Mouse (Mus musculus) heart, adult 18-20 months (tissue): Measurements from ENCODE around the gene Cdc6. TPM values are rescaled to one million over a fixed set of nuclear protein-coding genes. Genes with fewer than 3 reads are reported as not detected.
A peak's percentile ranks its signal among the peaks of the same experiment; 100 is the strongest.

ENCODE experiments used
- DNase-seq, 2 experiments: peaks; one replicate each; pipeline ENCODE4 v3.0.0; 2021 to 2022; ENCODE audit warnings: mixed read lengths in 1 of 2
- total RNA-seq, 2 experiments: library from RNA; stranded (reverse); gene quantifications; 2 replicates each; pipeline ENCODE4 v1.2.3; 2021

Cdc6 gene
- total RNA-seq, 2 experiments from 2014 or later: 0.40 to 0.41 TPM

GRCm38 (mm10) chr11:98943741-98944461 lies 36.3 kb downstream of the Cdc6 start:
- DNase-seq: peak; percentile 48 to 58

- peak in 1 of 2 experiments; percentile 11 for DNase-seq
These were observed 37.5 kb downstream of the Cdc6 start for GRCm38 (mm10) chr11:98944897-98945604.

- DNase-seq: peak in 1 of 2 experiments; percentile 40
These were observed 38.0 kb downstream of the Cdc6 start for GRCm38 (mm10) chr11:98945605-98945977.

- DNase-seq: peak in 1 of 2 experiments; percentile 29
These were observed 40.5 kb downstream of the Cdc6 start for GRCm38 (mm10) chr11:98947969-98948569.

- peak in 1 of 2 experiments; percentile 49 for DNase-seq
These were observed 41.8 kb downstream of the Cdc6 start for GRCm38 (mm10) chr11:98949242-98949957.

GRCm38 (mm10) chr11:98949958-98950460 lies 42.4 kb downstream of the Cdc6 start:
- peak in 1 of 2 experiments; percentile 74 for DNase-seq

GRCm38 (mm10) chr11:98950484-98950883 lies 42.9 kb downstream of the Cdc6 start:
- no peak for DNase-seq

GRCm38 (mm10) chr11:98951026-98951906 lies 43.7 kb downstream of the Cdc6 start:
- peak; percentile 94 to 96 for DNase-seq

- DNase-seq: no peak
These were observed 44.5 kb downstream of the Cdc6 start for GRCm38 (mm10) chr11:98952111-98952510.

- DNase-seq: no peak
These were observed 45.1 kb downstream of the Cdc6 start for GRCm38 (mm10) chr11:98952736-98953135.

- DNase-seq: no peak
These were observed 45.8 kb downstream of the Cdc6 start for GRCm38 (mm10) chr11:98953361-98953760.

- DNase-seq: no peak
These were observed 46.3 kb downstream of the Cdc6 start for GRCm38 (mm10) chr11:98953835-98954320.

GRCm38 (mm10) chr11:98954373-98954772 lies 46.8 kb downstream of the Cdc6 start:
- DNase-seq: peak; percentile 89 to 91

GRCm38 (mm10) chr11:98954801-98955706 lies 47.5 kb downstream of the Cdc6 start:
- no peak for DNase-seq

GRCm38 (mm10) chr11:98955707-98956235 lies 48.2 kb downstream of the Cdc6 start:
- no peak for DNase-seq

GRCm38 (mm10) chr11:98956340-98956739 lies 48.7 kb downstream of the Cdc6 start:
- no peak for DNase-seq

GRCm38 (mm10) chr11:98959437-98960312 lies 52.1 kb downstream of the Cdc6 start:
- DNase-seq: peak; percentile 91 to 95

- DNase-seq: peak; percentile 86 to 89
These were observed 52.8 kb downstream of the Cdc6 start for GRCm38 (mm10) chr11:98960313-98960906.
